Mouse (Mus musculus): ENCODE results near the gene Dnm2. TPM values are rescaled to one million over a fixed set of nuclear protein-coding genes. Genes with fewer than 3 reads are reported as not detected.

Dnm2 gene
- polyA plus RNA-seq, 1 experiment from 2014 or later, result 76.1 TPM

DNA sequence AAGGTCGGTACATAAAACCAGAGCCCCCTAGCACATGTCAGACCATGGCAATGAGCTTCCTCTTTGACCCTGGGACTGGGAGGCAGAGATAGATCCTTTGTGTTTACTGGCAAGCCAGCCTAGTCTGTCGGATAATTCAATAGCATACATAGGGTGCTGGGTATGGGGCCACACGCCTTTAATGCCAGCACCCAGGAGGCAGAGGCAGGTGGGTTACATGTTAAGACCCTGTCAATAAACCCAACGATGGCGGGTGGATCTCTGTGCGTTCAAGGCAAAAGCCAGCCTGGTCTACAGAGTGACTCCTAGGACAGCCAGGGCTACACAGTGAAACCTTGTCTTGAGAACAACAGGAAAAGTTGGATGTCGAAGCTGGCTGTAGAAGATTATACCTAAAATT, 16.1 kb upstream of the Dnm2 start:
- Histone ChIP-seq H3K27ac (no peak overlapping the region), H3K4me3 (no peak overlapping the region), H3K4me2 (no peak overlapping the region), H3K4me1 (peaks cover 10% of the 10 kb centered on the region), H3K36me3 (peaks cover 32% of the 10 kb centered on the region), H3K9me3 (no peaks in the 10 kb centered on the region), H3K27me3 (no peaks in the 10 kb centered on the region), H3K9ac (no peak overlapping the region)
- ATAC-seq (ENCODE audit: insufficient number of reproducible peaks, low FRiP score, low TSS enrichment, low read depth), result no peak
- 71% methylated on average over 7 of the region's 7 CpGs for WGBS

DNA sequence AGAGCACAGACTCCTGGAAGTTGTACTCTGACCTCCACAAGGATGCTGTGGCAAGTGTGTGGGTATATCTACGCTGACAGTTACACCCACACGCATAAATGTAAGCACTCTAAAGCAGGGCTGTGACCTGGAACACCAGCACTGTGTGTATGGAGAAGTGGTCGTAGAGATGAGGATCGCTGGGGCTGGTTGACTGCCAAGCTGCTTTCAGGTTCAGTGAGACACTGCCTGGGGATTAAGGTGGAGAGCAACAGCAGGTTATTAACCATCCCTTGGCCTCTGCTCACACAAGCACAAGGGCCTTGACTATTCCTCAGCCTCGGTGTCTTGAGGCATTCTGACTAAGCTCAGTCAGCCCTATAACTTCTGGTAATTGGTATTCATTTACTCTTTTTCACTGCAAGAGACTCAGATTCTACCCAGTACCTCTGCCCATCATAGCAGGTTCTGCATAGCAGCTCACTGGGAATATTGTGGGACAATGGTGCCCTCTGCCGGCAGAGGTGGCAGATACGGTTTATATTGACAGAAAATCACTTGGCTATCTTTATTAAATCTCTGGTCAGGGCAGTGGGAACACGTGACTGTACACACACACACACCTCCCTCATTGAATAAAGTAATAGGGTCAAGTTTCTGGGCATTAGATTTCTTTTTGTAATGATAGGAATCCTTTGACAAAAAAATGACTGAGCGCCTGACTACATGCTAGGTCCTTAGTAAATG, 15.0 kb upstream of the Dnm2 start:
- no peak overlapping the region for H3K4me2 ChIP-seq
- WGBS, result 31% methylated on average over 9 of the region's 9 CpGs
- no peak for ATAC-seq (ENCODE audit: insufficient number of reproducible peaks, low FRiP score, low TSS enrichment, low read depth)

DNA sequence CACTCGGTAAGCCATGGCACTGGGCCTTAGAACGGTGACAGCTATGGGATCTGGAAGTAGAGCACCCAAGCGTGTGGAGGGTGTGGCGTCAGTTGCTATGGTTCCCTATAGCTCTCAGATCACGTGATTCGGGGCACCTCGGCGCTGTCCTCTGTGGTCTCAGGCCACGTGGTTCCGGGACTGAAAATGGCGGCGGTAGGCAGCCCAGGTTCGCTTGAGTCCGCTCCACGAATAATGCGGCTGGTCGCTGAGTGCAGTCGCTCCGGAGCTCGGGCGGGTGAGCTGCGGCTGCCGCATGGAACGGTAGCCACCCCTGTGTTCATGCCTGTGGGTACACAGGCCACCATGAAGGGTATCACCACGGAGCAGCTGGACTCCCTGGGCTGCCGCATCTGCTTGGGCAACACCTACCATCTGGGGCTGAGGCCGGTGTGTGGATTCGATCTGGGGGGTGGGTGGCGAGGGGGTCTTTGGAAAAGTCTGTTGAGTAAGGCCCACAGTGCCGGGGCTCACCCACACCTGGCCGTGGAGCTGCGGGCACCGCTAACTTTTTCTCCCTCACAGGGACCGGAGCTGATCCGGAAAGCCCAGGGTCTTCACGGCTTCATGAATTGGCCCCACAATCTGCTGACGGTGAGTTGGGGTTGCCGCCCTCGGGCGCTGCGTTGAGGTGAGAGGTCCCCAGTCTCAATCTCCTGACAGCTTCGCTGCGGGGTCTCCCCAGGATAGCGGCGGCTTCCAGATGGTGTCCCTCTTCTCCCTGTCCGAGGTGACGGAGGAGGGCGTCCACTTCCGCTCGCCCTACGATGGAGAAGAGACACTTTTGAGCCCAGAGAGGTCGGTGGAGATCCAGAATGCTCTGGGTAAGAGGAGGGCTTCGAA, 12.8 kb upstream of the Dnm2 start, which contains the start of gene Qtrt1:
TSS of gene Qtrt1 (plus strand) at position 169 of the 882 bp plus-strand sequence.
- Histone ChIP-seq H3K9me3 (no peaks in the 10 kb centered on the region), H3K4me3 (peak within 1 kb of the TSS; percentile 83), H3K4me2 (peak within 1 kb of the TSS; percentile 78), H3K4me1 (peaks cover 10% of the 10 kb centered on the region), H3K27me3 (no peaks in the 10 kb centered on the region), H3K36me3 (peaks cover 23% of the 10 kb centered on the region), H3K9ac (peak within 1 kb of the TSS; percentile 79), H3K27ac (peak within 1 kb of the TSS; percentile 67)
- peak; percentile 86 for ATAC-seq (ENCODE audit: insufficient number of reproducible peaks, low FRiP score, low TSS enrichment, low read depth)
- 2% methylated on average over 53 of the region's 53 CpGs for WGBS

More for the DNA sequence above, 15.0 kb upstream of the Dnm2 start:
- Histone ChIP-seq H3K4me3 (no peak overlapping the region), H3K27ac (no peak overlapping the region), H3K9ac (no peak overlapping the region), H3K9me3 (no peaks in the 10 kb centered on the region), H3K4me1 (peaks cover 10% of the 10 kb centered on the region), H3K27me3 (no peaks in the 10 kb centered on the region), H3K36me3 (peaks cover 31% of the 10 kb centered on the region)

DNA sequence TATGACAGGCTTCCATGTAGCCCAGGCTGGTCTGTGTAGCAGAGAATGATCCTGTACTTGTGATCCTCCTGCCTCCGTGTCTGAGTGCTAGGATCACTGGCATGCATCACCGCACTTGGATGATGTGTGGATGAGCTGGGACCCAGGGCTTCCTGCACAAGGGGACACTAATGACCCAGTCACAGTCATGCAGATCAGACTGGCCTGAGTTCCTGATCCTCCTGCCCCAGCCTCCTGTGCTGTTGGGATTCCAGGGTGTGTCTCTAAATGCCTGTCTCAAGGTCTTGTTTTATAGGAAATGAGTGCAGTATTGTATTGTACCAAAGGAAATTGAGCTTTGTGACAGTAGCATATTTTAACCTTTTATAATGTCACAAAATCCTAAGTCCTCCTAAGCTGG, 6.8 kb upstream of the Dnm2 start:
- Histone ChIP-seq H3K4me1 (no peaks in the 10 kb centered on the region), H3K4me2 (no peak overlapping the region), H3K9me3 (no peaks in the 10 kb centered on the region), H3K27me3 (no peaks in the 10 kb centered on the region), H3K27ac (no peak overlapping the region), H3K36me3 (peaks cover 62% of the 10 kb centered on the region), H3K9ac (no peak overlapping the region), H3K4me3 (no peak overlapping the region)
- no peak for ATAC-seq (ENCODE audit: insufficient number of reproducible peaks, low FRiP score, low TSS enrichment, low read depth)
- WGBS, result 93% methylated on average over 2 of the region's 2 CpGs

DNA sequence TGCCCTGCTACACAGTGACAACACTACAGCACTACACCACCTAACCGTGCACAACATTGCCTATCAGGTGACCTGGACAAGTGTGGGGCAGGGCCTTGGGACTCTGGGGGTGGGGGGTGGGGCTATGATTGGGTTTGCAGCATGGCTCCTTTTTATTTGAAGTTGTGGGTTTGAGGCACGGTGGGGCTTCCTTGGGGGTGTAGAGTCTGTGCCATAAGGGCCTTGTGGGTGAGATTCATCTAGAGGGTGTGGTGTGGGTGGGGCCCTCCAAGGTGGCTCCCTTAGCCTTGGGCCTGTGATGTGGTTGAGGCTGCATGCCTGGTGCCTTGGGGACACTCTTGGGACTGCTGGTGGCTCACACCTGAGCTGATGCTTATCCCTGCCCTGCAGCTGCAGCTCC, 5.1 kb upstream of the Dnm2 start:
- Histone ChIP-seq H3K27me3 (no peaks in the 10 kb centered on the region), H3K4me3 (no peak overlapping the region), H3K4me2 (no peak overlapping the region), H3K9ac (no peak overlapping the region), H3K4me1 (no peaks in the 10 kb centered on the region), H3K36me3 (peaks cover 53% of the 10 kb centered on the region), H3K27ac (no peak overlapping the region), H3K9me3 (no peaks in the 10 kb centered on the region)
- 75% methylated on average over 2 of the region's 2 CpGs for WGBS
- ATAC-seq (ENCODE audit: insufficient number of reproducible peaks, low FRiP score, low TSS enrichment, low read depth), result no peak

DNA sequence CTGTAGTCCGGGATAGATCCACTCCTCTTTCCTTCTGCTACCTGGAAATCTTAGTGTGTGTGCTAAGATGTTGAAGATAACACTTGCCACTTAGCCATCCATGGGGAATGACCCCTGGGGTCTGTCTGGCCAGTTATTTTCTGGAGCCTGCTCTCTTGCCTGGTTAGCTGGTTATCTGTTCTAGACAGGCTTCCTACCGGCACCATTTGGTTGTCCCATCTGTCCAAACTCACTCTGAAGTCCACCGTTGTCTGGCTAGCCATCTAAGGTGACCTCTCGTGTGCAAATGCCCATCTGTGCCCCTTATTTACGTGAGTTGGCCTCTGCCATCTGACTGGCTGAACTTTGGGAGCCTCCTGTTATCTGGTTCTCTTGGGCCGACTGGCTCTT, 843 bp downstream of the Dnm2 start:
- 6% methylated on average over 6 of the region's 6 CpGs for WGBS
- peak overlapping the region; percentile 86 for H3K4me3 ChIP-seq
- no peaks in the 10 kb centered on the region for H3K27me3 ChIP-seq
- H3K27ac ChIP-seq, result no peak overlapping the region
- no peaks in the 10 kb centered on the region for H3K9me3 ChIP-seq
- ATAC-seq (ENCODE audit: insufficient number of reproducible peaks, low FRiP score, low TSS enrichment, low read depth), result no peak
- H3K4me1 ChIP-seq, result peaks cover 36% of the 10 kb centered on the region
- H3K9ac ChIP-seq, result peak overlapping the region; percentile 86
- H3K4me2 ChIP-seq, result peak overlapping the region; percentile 87
- peaks cover 12% of the 10 kb centered on the region for H3K36me3 ChIP-seq

DNA sequence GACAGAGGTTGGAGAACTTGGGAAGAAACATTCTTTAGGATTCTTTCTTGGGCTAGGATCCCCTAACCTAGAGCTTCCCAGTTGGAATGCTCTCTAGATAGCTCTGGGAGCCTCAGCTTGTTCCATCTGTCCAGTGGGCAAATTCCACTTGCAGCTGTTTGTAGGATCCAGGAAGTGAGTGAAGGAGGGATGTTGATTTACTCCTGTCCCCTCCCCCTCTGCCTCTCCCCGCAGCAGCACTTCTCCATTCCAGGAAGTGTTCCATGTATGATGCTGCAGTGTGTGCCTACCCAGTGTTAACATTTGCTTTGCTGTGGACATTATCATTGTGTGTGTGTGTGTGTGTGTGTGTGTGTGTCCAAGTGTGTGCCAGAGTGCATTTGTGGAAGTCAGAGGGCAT, 1.3 kb downstream of the Dnm2 start:
- Histone ChIP-seq H3K27ac (no peak overlapping the region), H3K4me3 (peak overlapping the region; percentile 86)

DNA sequence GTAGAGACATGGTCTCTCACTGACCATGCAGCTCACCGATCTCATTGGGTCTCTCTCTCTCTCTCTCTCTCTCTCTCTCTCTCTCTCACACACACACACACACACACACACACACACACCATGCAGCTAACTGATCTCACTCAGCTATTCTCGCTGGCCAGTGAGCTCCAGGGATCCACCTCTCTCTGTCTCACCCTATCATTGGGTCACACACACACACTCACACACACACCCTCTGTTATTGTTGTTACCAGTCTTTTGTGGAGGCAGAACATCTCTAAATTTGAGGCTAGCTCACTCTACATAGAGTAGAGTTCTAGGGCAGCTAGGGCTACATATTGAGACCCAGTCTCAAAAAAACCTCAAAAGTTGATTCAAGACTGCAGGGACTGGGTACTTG, 1.8 kb downstream of the Dnm2 start:
- no peak overlapping the region for H3K9ac ChIP-seq
- 65% methylated on average over 2 of the region's 2 CpGs for WGBS
- H3K27me3 ChIP-seq, result no peaks in the 10 kb centered on the region
- no peak for ATAC-seq (ENCODE audit: insufficient number of reproducible peaks, low FRiP score, low TSS enrichment, low read depth)
- peaks cover 39% of the 10 kb centered on the region for H3K4me1 ChIP-seq
- peak overlapping the region; percentile 87; the same call in 1 of the 2 replicates for H3K4me2 ChIP-seq
- no peak overlapping the region for H3K27ac ChIP-seq
- H3K36me3 ChIP-seq, result peaks cover 2% of the 10 kb centered on the region
- H3K4me3 ChIP-seq, result peak overlapping the region; percentile 86; the same call in 1 of the 2 replicates
- H3K9me3 ChIP-seq, result no peaks in the 10 kb centered on the region

More for the DNA sequence above, 1.3 kb downstream of the Dnm2 start:
- ATAC-seq (ENCODE audit: insufficient number of reproducible peaks, low FRiP score, low TSS enrichment, low read depth), result no peak
- Histone ChIP-seq H3K36me3 (peaks cover 7% of the 10 kb centered on the region), H3K4me2 (peak overlapping the region; percentile 87), H3K9me3 (no peaks in the 10 kb centered on the region), H3K9ac (peak overlapping the region; percentile 86), H3K27me3 (no peaks in the 10 kb centered on the region), H3K4me1 (peaks cover 39% of the 10 kb centered on the region)
- WGBS, result 0% methylated on average over 1 of the region's 1 CpGs

DNA sequence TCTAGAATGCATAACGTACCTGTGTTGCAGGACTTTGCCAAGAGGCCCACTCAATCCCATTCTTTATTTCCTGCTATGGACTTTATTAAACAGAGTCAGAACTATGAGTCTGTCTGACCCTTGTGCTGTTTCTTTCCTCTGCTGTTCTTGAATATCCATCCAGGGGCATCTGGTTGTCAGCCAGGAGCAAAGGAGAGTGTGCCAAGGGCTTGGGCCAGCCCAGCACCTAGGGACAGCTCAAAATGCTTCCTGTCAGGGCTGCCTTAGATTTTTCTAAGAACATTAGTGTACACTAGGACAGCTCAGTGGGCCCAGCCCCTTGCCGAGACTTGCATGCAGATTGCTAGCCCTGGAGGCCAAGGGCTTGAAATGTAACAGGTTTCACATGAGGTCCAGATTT, 3.1 kb downstream of the Dnm2 start:
- Histone ChIP-seq H3K27me3 (no peaks in the 10 kb centered on the region), H3K9ac (no peak overlapping the region), H3K4me1 (peaks cover 39% of the 10 kb centered on the region), H3K4me2 (no peak overlapping the region), H3K9me3 (no peaks in the 10 kb centered on the region), H3K36me3 (no peaks in the 10 kb centered on the region), H3K27ac (no peak overlapping the region), H3K4me3 (no peak overlapping the region)
- whole genome bisulfite sequencing, result 66% methylated on average over 2 of the region's 2 CpGs
- ATAC-seq (ENCODE audit: insufficient number of reproducible peaks, low FRiP score, low TSS enrichment, low read depth), result no peak

DNA sequence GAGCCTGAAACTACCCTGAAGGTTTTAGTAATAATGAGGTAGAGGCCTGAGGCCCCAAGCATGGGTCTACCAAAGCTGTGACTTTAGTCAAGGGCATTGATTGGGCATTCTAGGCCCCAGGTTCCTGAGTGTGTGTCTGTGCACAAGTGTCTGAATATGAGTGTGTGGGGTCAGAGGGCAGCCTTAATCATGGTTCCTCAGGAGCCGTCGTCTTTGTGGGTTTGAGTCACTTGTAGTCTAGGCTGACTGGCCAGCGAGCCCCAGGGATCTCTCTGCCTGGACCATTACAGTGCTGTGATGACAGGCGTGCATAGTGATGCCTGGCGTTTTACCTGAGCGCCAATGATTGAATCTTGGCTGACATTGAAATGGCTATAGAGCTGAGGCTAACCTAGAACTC, 3.5 kb downstream of the Dnm2 start:
- ATAC-seq (ENCODE audit: insufficient number of reproducible peaks, low FRiP score, low TSS enrichment, low read depth), result no peak

DNA sequence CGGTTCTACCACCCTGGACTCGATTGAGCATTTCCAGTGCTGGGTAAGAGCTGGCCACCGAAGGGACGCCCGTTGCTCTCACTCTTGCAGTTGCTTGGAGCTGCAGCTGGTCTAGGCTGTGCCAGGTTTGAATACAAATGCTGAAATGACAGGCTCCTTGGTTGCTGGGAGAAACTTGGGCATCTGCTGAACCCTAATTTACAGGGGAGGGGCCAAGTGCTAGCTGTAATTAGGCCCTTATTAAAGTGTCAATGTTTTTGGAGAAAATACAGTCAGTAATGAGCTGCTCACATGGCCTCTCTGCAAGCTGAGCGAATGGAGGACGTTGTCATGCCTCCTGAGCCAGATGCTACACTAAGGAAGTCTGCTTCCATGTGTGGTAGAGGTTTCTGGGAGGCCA, 6.0 kb downstream of the Dnm2 start:
- no peak overlapping the region for H3K4me3 ChIP-seq
- no peaks in the 10 kb centered on the region for H3K9me3 ChIP-seq
- H3K27me3 ChIP-seq, result no peaks in the 10 kb centered on the region
- H3K36me3 ChIP-seq, result no peaks in the 10 kb centered on the region
- H3K27ac ChIP-seq, result no peak overlapping the region
- WGBS, result 62% methylated on average over 7 of the region's 7 CpGs
- H3K9ac ChIP-seq, result no peak overlapping the region
- H3K4me1 ChIP-seq, result peaks cover 42% of the 10 kb centered on the region
- no peak for ATAC-seq (ENCODE audit: insufficient number of reproducible peaks, low FRiP score, low TSS enrichment, low read depth)
- H3K4me2 ChIP-seq, result no peak overlapping the region

More for the DNA sequence above, 3.5 kb downstream of the Dnm2 start:
- 0 out of 2 replicates have a peak overlapping the region, but pooled peaks have one; percentile 8 for H3K27ac ChIP-seq
- peaks cover 41% of the 10 kb centered on the region for H3K4me1 ChIP-seq
- no peaks in the 10 kb centered on the region for H3K27me3 ChIP-seq
- no peak overlapping the region for H3K9ac ChIP-seq
- no peak overlapping the region for H3K4me3 ChIP-seq
- WGBS, result 85% methylated on average over 6 of the region's 6 CpGs
- H3K9me3 ChIP-seq, result no peaks in the 10 kb centered on the region
- H3K36me3 ChIP-seq, result no peaks in the 10 kb centered on the region
- H3K4me2 ChIP-seq, result no peak overlapping the region

DNA sequence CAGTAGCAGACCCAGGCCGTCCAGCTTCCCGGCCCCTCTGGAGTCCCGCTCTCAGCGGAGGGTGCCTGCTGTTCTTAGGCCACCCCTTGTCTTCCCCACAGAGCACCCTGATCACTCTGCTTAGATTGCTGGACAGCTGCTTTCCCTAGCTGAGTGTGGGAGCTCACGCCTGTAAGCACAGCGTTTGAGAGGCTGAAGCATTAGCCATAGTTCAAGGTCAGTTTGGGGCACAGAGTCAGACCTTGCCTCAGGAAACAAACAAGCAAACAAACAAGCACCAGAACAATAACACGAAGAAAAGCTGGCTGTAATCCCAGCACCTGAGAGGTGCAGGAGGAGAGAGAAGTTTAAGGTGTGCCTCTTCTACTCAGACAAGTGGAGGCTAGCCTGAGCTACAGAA, 7.4 kb downstream of the Dnm2 start:
- Histone ChIP-seq H3K4me3 (no peak overlapping the region), H3K4me1 (peaks cover 31% of the 10 kb centered on the region), H3K36me3 (no peaks in the 10 kb centered on the region), H3K9ac (no peak overlapping the region), H3K4me2 (no peak overlapping the region), H3K27ac (no peak overlapping the region), H3K27me3 (no peaks in the 10 kb centered on the region), H3K9me3 (no peaks in the 10 kb centered on the region)
- 88% methylated on average over 7 of the region's 7 CpGs for WGBS
- no peak for ATAC-seq (ENCODE audit: insufficient number of reproducible peaks, low FRiP score, low TSS enrichment, low read depth)

Data from limb, embryonic 15.5 days (tissue).